Mouse (Mus musculus): ENCODE measurements at regions not wholly inside any gene's neighbourhood (a gene's known extent, or its start where the extent isn't known, plus 50 kb on each side); places are given as distances from the start of the nearest gene placed in this dataset.

DNA sequence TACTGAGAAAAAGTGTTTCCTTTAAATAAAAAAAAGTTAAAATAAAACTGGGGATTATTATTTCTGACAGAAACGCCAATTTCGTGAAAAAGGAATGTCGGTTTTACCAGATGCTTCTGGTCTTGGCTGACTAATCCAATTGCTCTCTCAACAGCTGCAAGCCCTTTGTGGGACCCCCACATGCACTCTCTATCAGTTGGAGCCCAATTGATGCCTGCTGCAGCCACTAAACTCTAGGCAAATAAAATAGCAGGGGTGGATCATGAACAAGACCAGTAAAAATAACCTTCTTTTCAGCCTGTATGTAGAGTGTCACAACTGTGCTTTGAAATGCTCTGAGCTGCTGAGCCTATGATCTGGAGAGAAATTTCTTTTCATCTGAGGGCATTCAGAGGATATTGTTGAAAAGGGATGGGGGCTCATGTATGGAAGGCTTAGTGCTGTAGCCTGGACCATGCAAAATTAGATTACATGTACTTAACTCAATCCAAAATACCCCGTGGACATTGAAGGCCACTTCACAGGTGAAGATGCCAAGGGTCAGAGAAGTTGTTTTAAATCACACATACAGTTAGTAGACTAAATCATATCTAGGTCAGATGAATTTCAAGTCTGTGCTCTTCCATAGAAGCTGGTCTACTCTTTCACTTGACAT, 117.0 kb upstream of the Cep162 start:
- TF ChIP-seq POLR2A (IDR thresholded peaks at IDR 0.05; ENCODE audit: borderline replicate concordance, insufficient read depth, low read length) = no peak
- no peak for TF ChIP-seq CTCF (IDR thresholded peaks at IDR 0.05; ENCODE audit: borderline replicate concordance, insufficient read depth, low read depth, low read length)

All from cerebellum, adult 2 months (tissue).